Mouse (Mus musculus) midbrain, embryonic 11.5 days (tissue): Measurements from ENCODE around the gene Slc19a1. TPM values are rescaled to one million over a fixed set of nuclear protein-coding genes. Genes with fewer than 3 reads are reported as not detected.

Experiments
- ATAC-seq: fragments of 200-750 bp; cut with Nextera tagmentation; 2 replicates; pipeline ENCODE4 v1.8.0; 2017; ENCODE audit warnings: moderate TSS enrichment, moderate library complexity; ENCODE audit not compliant: low FRiP score
- DNase-seq: peaks from one replicate; pipeline ENCODE4 v3.0.0; 2015; ENCODE audit warnings: low spot score; ENCODE audit errors: missing footprints
- H3K27ac ChIP-seq: fragments of 300-500 bp; sonication (generic); 2 replicates; pipeline ENCODE4 v1.5.1; 2014; ENCODE audit warnings: low read depth, low read length
- H3K27me3 ChIP-seq: fragments of 300-500 bp; sonication (generic); 2 replicates; pipeline ENCODE4 v1.6.1; 2014; ENCODE audit warnings: mild to moderate bottlenecking, low read length, moderate library complexity, mixed read lengths; ENCODE audit not compliant: control insufficient read depth, insufficient read depth
- H3K36me3 ChIP-seq: fragments of 300-500 bp; sonication (generic); 2 replicates; pipeline ENCODE4 v1.6.1; 2014; ENCODE audit warnings: mild to moderate bottlenecking, low read length, moderate library complexity, mixed read lengths; ENCODE audit not compliant: control insufficient read depth, insufficient read depth
- H3K4me1 ChIP-seq: fragments of 300-500 bp; sonication (generic); 2 replicates; pipeline ENCODE4 v1.6.1; 2014; ENCODE audit warnings: low read length; ENCODE audit not compliant: control insufficient read depth, insufficient read depth
- H3K4me2 ChIP-seq: fragments of 300-500 bp; sonication (generic); 2 replicates; pipeline ENCODE4 v1.6.1; 2014; ENCODE audit warnings: mild to moderate bottlenecking, moderate library complexity
- H3K4me3 ChIP-seq: fragments of 300-500 bp; sonication (generic); 2 replicates; pipeline ENCODE4 v1.5.1; 2014; ENCODE audit warnings: low read depth, low read length
- H3K9ac ChIP-seq: fragments of 300-500 bp; sonication (generic); 2 replicates; pipeline ENCODE4 v1.6.1; 2014; ENCODE audit warnings: low read length
- H3K9me3 ChIP-seq: fragments of 300-500 bp; sonication (generic); 2 replicates; pipeline ENCODE4 v1.6.1; 2016; ENCODE audit warnings: low read length; ENCODE audit not compliant: control insufficient read depth
- WGBS: fragments of 180-500 bp; shearing (Covaris S2); extraction: QIAGEN DNeasy Blood & Tissue Kit; methylation state at CpG from one replicate; pipeline ENCODE4 v1.1.7; 2014; 5-methylcytosine and 5-hydroxymethylcytosine counted together
- polyA plus RNA-seq: library from polyadenylated mRNA; unstranded; fragments of >200 nt; fragmentation: Nextera tagmentation; extraction: Ambion mirVana; gene quantifications from 2 replicates; pipeline ENCODE4 v1.2.1, GENCODE M21; 2014

Slc19a1 gene
- polyA plus RNA-seq, 1 experiment from 2014 or later = 29.5 TPM

- Histone ChIP-seq H3K36me3 (no peaks in the 10 kb centered on the region; the same call in 1 of the 2 replicates), H3K9ac (no peak overlapping the region), H3K27ac (no peak overlapping the region), H3K4me2 (no peak overlapping the region), H3K27me3 (no peaks in the 10 kb centered on the region), H3K4me1 (no peaks in the 10 kb centered on the region), H3K4me3 (no peak overlapping the region), H3K9me3 (no peaks in the 10 kb centered on the region)
- WGBS = 39% methylated on average over 3 of the region's 3 CpGs
- ATAC-seq = no peak
- peak; percentile 94 for DNase-seq
Observed at GRCm38 (mm10) chr10:77082453-77082852, 50.4 kb downstream of the Slc19a1 start.

GRCm38 (mm10) chr10:77082921-77083320, 50.9 kb downstream of the Slc19a1 start:
- WGBS = 78% methylated on average over 5 of the region's 5 CpGs
- no peak overlapping the region for H3K27ac ChIP-seq
- H3K36me3 ChIP-seq = no peaks in the 10 kb centered on the region; the same call in 1 of the 2 replicates
- no peak overlapping the region for H3K4me3 ChIP-seq
- H3K9me3 ChIP-seq = no peaks in the 10 kb centered on the region
- no peak for DNase-seq
- no peaks in the 10 kb centered on the region for H3K4me1 ChIP-seq
- H3K4me2 ChIP-seq = no peak overlapping the region
- H3K27me3 ChIP-seq = no peaks in the 10 kb centered on the region
- ATAC-seq = no peak
- no peak overlapping the region for H3K9ac ChIP-seq

GRCm38 (mm10) chr10:77084568-77084967, 52.5 kb downstream of the Slc19a1 start:
- Histone ChIP-seq H3K9me3 (no peaks in the 10 kb centered on the region), H3K27ac (no peak overlapping the region), H3K4me2 (no peak overlapping the region), H3K4me1 (peaks cover 4% of the 10 kb centered on the region; the same call in 1 of the 2 replicates), H3K27me3 (no peaks in the 10 kb centered on the region), H3K36me3 (no peaks in the 10 kb centered on the region), H3K9ac (no peak overlapping the region), H3K4me3 (no peak overlapping the region)
- no peak for ATAC-seq
- no peak for DNase-seq
- WGBS = 79% methylated on average over 1 of the region's 1 CpGs

- peak; percentile 87 for DNase-seq
- WGBS = 33% methylated on average over 8 of the region's 8 CpGs
- H3K9me3 ChIP-seq = peaks cover 6% of the 10 kb centered on the region; the same call in 1 of the 2 replicates
- H3K4me3 ChIP-seq = no peak overlapping the region
- H3K27ac ChIP-seq = no peak overlapping the region
- no peak overlapping the region for H3K4me2 ChIP-seq
- ATAC-seq = peak; percentile 24; the same call in 1 of the 2 replicates
- H3K9ac ChIP-seq = 0 out of 2 replicates have a peak overlapping the region, but pooled peaks have one; percentile 16
- H3K36me3 ChIP-seq = no peaks in the 10 kb centered on the region
- peaks cover 8% of the 10 kb centered on the region; the same call in 1 of the 2 replicates for H3K4me1 ChIP-seq
- no peaks in the 10 kb centered on the region for H3K27me3 ChIP-seq
Observed at GRCm38 (mm10) chr10:77089336-77089735, 57.3 kb downstream of the Slc19a1 start.

- DNase-seq = no peak
- H3K4me2 ChIP-seq = no peak overlapping the region
- no peaks in the 10 kb centered on the region for H3K36me3 ChIP-seq
- H3K9me3 ChIP-seq = peaks cover 6% of the 10 kb centered on the region; the same call in 1 of the 2 replicates
- no peak for ATAC-seq
- H3K27me3 ChIP-seq = no peaks in the 10 kb centered on the region
- H3K4me1 ChIP-seq = peaks cover 8% of the 10 kb centered on the region; the same call in 1 of the 2 replicates
- no peak overlapping the region for H3K27ac ChIP-seq
- no peak overlapping the region for H3K4me3 ChIP-seq
- no peak overlapping the region for H3K9ac ChIP-seq
- WGBS = 80% methylated on average over 5 of the region's 5 CpGs
Observed at GRCm38 (mm10) chr10:77090063-77090462, 58.0 kb downstream of the Slc19a1 start.

GRCm38 (mm10) chr10:77091538-77092097, 59.6 kb downstream of the Slc19a1 start:
- Histone ChIP-seq H3K27ac (no peak overlapping the region), H3K9me3 (peaks cover 6% of the 10 kb centered on the region; the same call in 1 of the 2 replicates), H3K4me3 (no peak overlapping the region), H3K4me1 (peaks cover 8% of the 10 kb centered on the region; the same call in 1 of the 2 replicates), H3K36me3 (0 out of 2 replicates have a peak, but pooled peaks cover 4% of the 10 kb centered on the region), H3K27me3 (no peaks in the 10 kb centered on the region), H3K9ac (no peak overlapping the region), H3K4me2 (no peak overlapping the region)
- no peak for DNase-seq
- no peak for ATAC-seq
- 92% methylated on average over 4 of the region's 4 CpGs for WGBS

- ATAC-seq (no peak), DNase-seq (no peak)
- Histone ChIP-seq H3K4me1 (peaks cover 14% of the 10 kb centered on the region; the same call in 1 of the 2 replicates), H3K4me3 (no peak overlapping the region), H3K9me3 (peaks cover 6% of the 10 kb centered on the region; the same call in 1 of the 2 replicates), H3K27ac (no peak overlapping the region), H3K9ac (no peak overlapping the region), H3K4me2 (no peak overlapping the region), H3K36me3 (0 out of 2 replicates have a peak, but pooled peaks cover 4% of the 10 kb centered on the region), H3K27me3 (no peaks in the 10 kb centered on the region)
Observed at GRCm38 (mm10) chr10:77093817-77094216, 61.8 kb downstream of the Slc19a1 start.

GRCm38 (mm10) chr10:77095666-77096065, 63.6 kb downstream of the Slc19a1 start:
- 93% methylated on average over 3 of the region's 3 CpGs for WGBS
- H3K36me3 ChIP-seq = 0 out of 2 replicates have a peak, but pooled peaks cover 4% of the 10 kb centered on the region
- ATAC-seq = no peak

More at GRCm38 (mm10) chr10:77095666-77096065, 63.6 kb downstream of the Slc19a1 start:
- Histone ChIP-seq H3K9me3 (peaks cover 6% of the 10 kb centered on the region; the same call in 1 of the 2 replicates), H3K4me1 (peaks cover 6% of the 10 kb centered on the region; the same call in 1 of the 2 replicates), H3K4me3 (no peak overlapping the region), H3K4me2 (no peak overlapping the region), H3K27ac (no peak overlapping the region), H3K9ac (no peak overlapping the region), H3K27me3 (no peaks in the 10 kb centered on the region)
- DNase-seq = no peak
